ENCODE assay signal across 8 mouse cellular contexts in genomic region chr6:116980349-116980995, GRCm38 (mm10).
DNase-seq lines count a peak whose midpoint lies in the region; ATAC-seq and TF ChIP-seq lines count a peak whose summit lies in the region.

No protein-coding gene starts in this region.

- DNase-seq in liver, adult 2 months (ENCODE audit: extremely low read depth, low read depth, low spot score), result peak; percentile 56
- DNase-seq in liver, result no peak
- no peak for DNase-seq in heart, embryonic 10.5 days (ENCODE audit: low spot score)
- DNase-seq in kidney, postnatal 14 days, result peak; percentile 26
- no peak for DNase-seq in layer of hippocampus, adult 8-10 months (ENCODE audit: low spot score in 2 of 2)
- DNase-seq in B cell, adult 2 months, result no peak

- H3K36me3 ChIP-seq in liver, adult 2 months (ENCODE audit: control insufficient read depth, insufficient read depth, low read length), result no peaks in the 10 kb centered on the region
- H3K36me3 ChIP-seq in heart, embryonic 10.5 days, result no peaks in the 10 kb centered on the region

- no peaks in the 10 kb centered on the region for H3K27me3 ChIP-seq in liver, adult 2 months (ENCODE audit: control insufficient read depth, insufficient read depth, low read length)
- H3K27me3 ChIP-seq in heart, embryonic 10.5 days (ENCODE audit: insufficient read depth, poor library complexity, severe bottlenecking), result no peaks in the 10 kb centered on the region

- 0 out of 2 replicates have a peak, but pooled peaks have one; percentile 22 for ATAC-seq in common myeloid progenitor, adult 5-6 weeks (replicated peaks; ENCODE audit: low read depth, poor library complexity, severe bottlenecking)
- no peak for ATAC-seq in inflammation-experienced regulatory T-cells, adult 6 months

- no peaks in the 10 kb centered on the region for H3K9me3 ChIP-seq in heart, embryonic 10.5 days

- 17% methylated on average over 10 of the region's 10 CpGs for WGBS in liver, adult 2 months
- WGBS in heart, embryonic 10.5 days, result 6% methylated on average over 10 of the region's 10 CpGs

- no peak overlapping the region for H3K4me3 ChIP-seq in liver, adult 2 months (ENCODE audit: insufficient read depth, low read depth, low read length)
- peak overlapping the region; percentile 38 for H3K4me3 ChIP-seq in heart, embryonic 10.5 days

- TF ChIP-seq CTCF in liver, adult 2 months (IDR thresholded peaks at IDR 0.05; ENCODE audit: low read depth, low read length), result no peak

- no peak for TF ChIP-seq POLR2A in liver, adult 2 months (IDR thresholded peaks at IDR 0.05; ENCODE audit: extremely low read depth, insufficient read depth, low read length)

- no peak overlapping the region for H3K27ac ChIP-seq in liver, adult 2 months (replicated peaks; ENCODE audit: insufficient read depth, low read depth, low read length)
- H3K27ac ChIP-seq in heart, embryonic 10.5 days, result peak overlapping the region; percentile 72

- no peaks in the 10 kb centered on the region for H3K4me1 ChIP-seq in liver, adult 2 months (ENCODE audit: control insufficient read depth, insufficient read depth, low read length)
- H3K4me1 ChIP-seq in heart, embryonic 10.5 days, result peaks cover 8% of the 10 kb centered on the region

- no peak overlapping the region for H3K9ac ChIP-seq in liver, adult 2 months (ENCODE audit: low read depth, low read length)

- H3K79me2 ChIP-seq in liver, adult 2 months (ENCODE audit: control insufficient read depth, insufficient read depth, low read length), result no peaks in the 10 kb centered on the region

Comparison
In these comparisons a context has a peak if more than half of its experiments do, and no peak if none do; other contexts are left out.
1. DNase-seq: peak in liver, adult 2 months (single experiment) and kidney, postnatal 14 days (single experiment); none in liver (single experiment), heart, embryonic 10.5 days (single experiment), layer of hippocampus, adult 8-10 months (0 of 2) and B cell, adult 2 months (0 of 2).